Comparison of ENCODE assay signal across 7 mouse cellular contexts in the genomic region with DNA sequence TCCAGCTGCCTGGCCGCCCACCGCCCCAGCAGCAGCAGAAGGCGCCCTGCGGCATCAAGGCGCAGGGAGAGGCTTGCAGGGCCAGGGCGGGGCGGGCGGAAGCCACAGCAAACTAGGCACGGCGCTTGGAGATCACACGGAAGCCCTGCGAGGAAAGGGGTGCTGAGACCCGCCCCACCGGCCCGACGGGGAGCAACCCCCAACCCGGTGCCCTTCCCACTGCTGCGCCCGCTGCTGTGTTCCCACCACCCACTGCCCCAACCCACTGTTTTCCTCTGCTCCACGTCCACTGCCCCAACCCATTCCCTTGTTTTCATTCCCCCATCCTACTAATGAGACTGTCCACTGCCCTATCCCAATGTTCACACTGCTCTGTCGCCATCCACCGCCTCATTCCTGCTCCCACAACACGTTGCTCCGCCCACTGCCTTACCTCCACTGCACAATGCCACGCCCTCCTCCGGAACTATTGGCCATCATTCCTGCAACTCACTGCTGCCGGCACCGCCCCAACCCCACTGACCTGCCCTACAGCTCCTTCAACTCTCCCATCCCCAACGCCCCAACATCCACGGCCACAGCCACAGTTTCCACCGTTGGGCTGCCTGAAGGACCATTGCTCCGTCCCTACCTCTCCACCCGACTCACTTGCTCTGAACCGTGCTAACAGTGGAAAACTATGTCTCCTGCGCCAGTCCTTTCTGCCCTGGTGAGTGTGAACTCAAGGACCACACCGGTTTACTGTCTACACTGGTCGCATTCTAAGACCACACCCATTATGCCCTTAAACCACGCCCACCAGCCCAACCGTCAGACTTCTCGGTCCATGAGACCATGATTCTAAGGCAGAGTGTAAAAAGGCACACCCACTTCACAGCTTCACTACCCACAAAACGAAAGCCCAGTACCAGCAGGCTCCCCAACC. TPM values are rescaled to one million over a fixed set of nuclear protein-coding genes. Genes with fewer than 3 reads are reported as not detected.
DNase-seq lines count a peak whose midpoint lies in the region; ATAC-seq and TF ChIP-seq lines count a peak whose summit lies in the region.

No protein-coding gene starts in this region.

- no peak overlapping the region; the same call in 1 of the 2 replicates for H3K27ac ChIP-seq in bone marrow, adult 2 months (ENCODE audit: control insufficient read depth, insufficient read depth, low read depth, low read length, poor library complexity)
- H3K27ac ChIP-seq in limb, embryonic 11.5 days (replicated peaks; ENCODE audit: low read depth, low read length): no peak overlapping the region
- H3K27ac ChIP-seq in midbrain, embryonic 12.5 days (replicated peaks): no peak overlapping the region

- peak; percentile 86 for ATAC-seq in limb, embryonic 11.5 days (ENCODE audit: insufficient number of reproducible peaks, low FRiP score, low TSS enrichment, low read depth)
- peak; percentile 93 for ATAC-seq in midbrain, embryonic 12.5 days (ENCODE audit: low FRiP score, low read depth)

- 0 out of 2 replicates have a peak, but pooled peaks have one; percentile 29 for TF ChIP-seq POLR2A in bone marrow, adult 2 months (IDR thresholded peaks at IDR 0.05; ENCODE audit: borderline replicate concordance, control insufficient read depth, low read depth, low read length)

- peak overlapping the region; percentile 53 for H3K4me3 ChIP-seq in bone marrow, adult 2 months (replicated peaks; ENCODE audit: control insufficient read depth, low read depth, low read length)
- H3K4me3 ChIP-seq in limb, embryonic 11.5 days (ENCODE audit: low read depth, low read length): peak overlapping the region; percentile 42
- H3K4me3 ChIP-seq in midbrain, embryonic 12.5 days: peak overlapping the region; percentile 51

- H3K4me1 ChIP-seq in bone marrow, adult 2 months (ENCODE audit: control insufficient read depth, insufficient read depth, low read length): peaks cover 3% of the 10 kb centered on the region; the same call in 1 of the 2 replicates
- H3K4me1 ChIP-seq in limb, embryonic 11.5 days (ENCODE audit: control insufficient read depth, insufficient read depth, low read length): 0 out of 2 replicates have a peak, but pooled peaks cover 3% of the 10 kb centered on the region
- peaks cover 14% of the 10 kb centered on the region for H3K4me1 ChIP-seq in midbrain, embryonic 12.5 days

- TF ChIP-seq CTCF in bone marrow, adult 2 months (IDR thresholded peaks at IDR 0.05; ENCODE audit: control insufficient read depth, insufficient read depth, low read length): no peak

- DNase-seq in embryo, embryonic 9.5 days (ENCODE audit: extremely low spot score): peak; percentile 86
- peak; percentile 68 to 69 for DNase-seq in heart, adult 18-20 months
- DNase-seq in kidney, adult 11 months: peak; percentile 91
- peak; percentile 85 for DNase-seq in limb, embryonic 11.5 days (ENCODE audit: low spot score)
- DNase-seq in spleen, adult 18-20 months: peak; percentile 51 to 66

- WGBS in bone marrow, adult 2 months: 1% methylated on average over 41 of the region's 41 CpGs
- WGBS in limb, embryonic 11.5 days: 2% methylated on average over 40 of the region's 41 CpGs
- 2% methylated on average over 40 of the region's 41 CpGs for WGBS in midbrain, embryonic 12.5 days

- H3K36me3 ChIP-seq in limb, embryonic 11.5 days (ENCODE audit: control insufficient read depth, insufficient read depth, low read length): no peaks in the 10 kb centered on the region
- H3K36me3 ChIP-seq in midbrain, embryonic 12.5 days: no peaks in the 10 kb centered on the region

- H3K9me3 ChIP-seq in limb, embryonic 11.5 days (ENCODE audit: control insufficient read depth, low read length): no peaks in the 10 kb centered on the region
- no peaks in the 10 kb centered on the region for H3K9me3 ChIP-seq in midbrain, embryonic 12.5 days

- peaks cover 4% of the 10 kb centered on the region; the same call in 1 of the 2 replicates for H3K27me3 ChIP-seq in limb, embryonic 11.5 days (ENCODE audit: control insufficient read depth, insufficient read depth, low read length)
- H3K27me3 ChIP-seq in midbrain, embryonic 12.5 days: peaks cover 46% of the 10 kb centered on the region

- H3K9ac ChIP-seq in limb, embryonic 11.5 days (ENCODE audit: low read length): peak overlapping the region; percentile 53
- peak overlapping the region; percentile 67 for H3K9ac ChIP-seq in midbrain, embryonic 12.5 days (replicated peaks)

- H3K4me2 ChIP-seq in limb, embryonic 11.5 days (ENCODE audit: low read depth, severe bottlenecking): peak overlapping the region; percentile 92
- peak overlapping the region; percentile 86 for H3K4me2 ChIP-seq in midbrain, embryonic 12.5 days (replicated peaks)

RNA-seq across cellular contexts. Expression of a gene that starts 29.0 kb away (rescaled TPM):
- 9.0 and 13.4 TPM in 2 replicates for polyA plus RNA-seq in bone marrow, adult 2 months (2011; ENCODE audit: insufficient read depth, insufficient read length, low replicate concordance, missing spikeins)
- 100 to 1,000 TPM in 1 of 2 experiments, 10 to 100 TPM in 1; 97.9 to 139 TPM for total RNA-seq in heart, adult 18-20 months (2021)
- 34.5 and 43.9 TPM in 2 replicates for polyA plus RNA-seq in limb, embryonic 11.5 days (2014; fragmentation: Nextera tagmentation; extraction: Ambion mirVana)
- 41.4 and 49.3 TPM in 2 replicates for polyA plus RNA-seq in midbrain, embryonic 12.5 days (2016; fragmentation: Nextera tagmentation; extraction: Ambion mirVana)
